Mouse (Mus musculus): Measurements from ENCODE around the gene Galk2. TPM values are rescaled to one million over a fixed set of nuclear protein-coding genes. Genes with fewer than 3 reads are reported as not detected.

The Galk2 gene
- polyA plus RNA-seq, 1 experiment, result 6.2 TPM

DNA sequence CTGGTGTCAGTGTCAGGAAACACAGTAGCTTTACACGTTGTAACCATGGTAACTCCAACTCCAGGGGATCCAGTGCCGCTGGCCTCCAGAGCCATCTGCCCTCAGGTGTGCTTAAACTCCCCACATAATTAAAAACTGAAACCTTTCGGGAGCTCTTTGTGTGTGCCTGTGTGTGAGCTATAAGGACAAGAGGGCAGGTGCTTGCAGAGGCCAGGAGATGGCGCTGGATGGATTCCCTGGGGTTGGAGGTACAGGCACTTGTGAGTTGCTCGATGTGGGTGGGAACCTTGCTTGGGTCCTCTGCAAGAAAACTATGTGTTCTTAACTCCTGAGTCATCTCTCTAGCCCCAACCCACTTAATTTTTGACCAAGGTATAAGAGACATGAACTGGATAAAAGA, 77.5 kb downstream of the Galk2 start:
- Histone ChIP-seq H3K27ac (ENCODE audit: control insufficient read depth, insufficient read depth, low read depth, low read length, poor library complexity) (no peak overlapping the region), H3K4me3 (replicated peaks; ENCODE audit: control insufficient read depth, low read depth, low read length) (no peak overlapping the region), H3K4me1 (ENCODE audit: control insufficient read depth, insufficient read depth, low read length) (no peaks in the 10 kb centered on the region)
- 78% methylated on average over 5 of the region's 5 CpGs for WGBS
- TF ChIP-seq POLR2A (IDR thresholded peaks at IDR 0.05; ENCODE audit: borderline replicate concordance, control insufficient read depth, low read depth, low read length) (no peak), CTCF (IDR thresholded peaks at IDR 0.05; ENCODE audit: control insufficient read depth, insufficient read depth, low read length) (no peak)

DNA sequence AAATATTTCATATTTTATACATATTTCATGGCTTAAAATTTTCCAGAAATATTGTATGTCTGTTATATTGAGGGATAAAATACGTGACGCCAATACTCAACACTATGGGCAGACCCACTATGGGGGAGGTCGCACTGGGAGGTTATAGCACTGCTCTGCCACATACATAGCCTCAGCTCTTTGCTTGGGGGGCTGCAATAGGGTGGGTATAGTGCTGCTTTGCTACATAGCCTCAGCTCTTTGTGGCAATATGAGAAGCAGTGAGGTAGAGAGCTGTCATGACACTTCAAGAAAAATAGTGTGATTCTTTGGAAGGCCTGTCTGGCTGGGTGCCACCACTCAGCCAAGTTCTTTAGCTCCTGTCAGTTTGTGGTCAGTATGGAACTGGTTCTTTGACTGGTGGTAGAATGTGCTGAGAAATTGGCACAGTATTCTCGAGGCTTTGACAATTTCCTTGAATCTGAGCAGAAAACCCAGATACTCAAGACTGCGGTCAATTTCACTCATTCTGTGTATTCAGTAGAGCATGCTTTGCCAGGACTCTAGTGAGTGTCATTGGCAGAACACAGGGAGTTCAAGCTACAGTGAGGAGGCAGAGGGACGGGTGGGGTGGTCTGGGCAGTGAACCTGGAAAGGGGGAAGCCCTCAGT, 80.2 kb downstream of the Galk2 start:
- Histone ChIP-seq H3K27ac (ENCODE audit: control insufficient read depth, insufficient read depth, low read depth, low read length, poor library complexity) (no peak overlapping the region), H3K4me3 (replicated peaks; ENCODE audit: control insufficient read depth, low read depth, low read length) (no peak overlapping the region), H3K4me1 (ENCODE audit: control insufficient read depth, insufficient read depth, low read length) (no peaks in the 10 kb centered on the region)
- TF ChIP-seq POLR2A (IDR thresholded peaks at IDR 0.05; ENCODE audit: borderline replicate concordance, control insufficient read depth, low read depth, low read length) (no peak), CTCF (IDR thresholded peaks at IDR 0.05; ENCODE audit: control insufficient read depth, insufficient read depth, low read length) (no peak)
- WGBS, result 61% methylated on average over 6 of the region's 6 CpGs

GRCm38 (mm10) chr2:125941111-125941785, 82.3 kb downstream of the Galk2 start:
- WGBS, result 70% methylated on average over 6 of the region's 6 CpGs
- H3K4me1 ChIP-seq (ENCODE audit: control insufficient read depth, insufficient read depth, low read length), result no peaks in the 10 kb centered on the region
- H3K27ac ChIP-seq (ENCODE audit: control insufficient read depth, insufficient read depth, low read depth, low read length, poor library complexity), result no peak overlapping the region
- TF ChIP-seq CTCF (IDR thresholded peaks at IDR 0.05; ENCODE audit: control insufficient read depth, insufficient read depth, low read length) (no peak), POLR2A (IDR thresholded peaks at IDR 0.05; ENCODE audit: borderline replicate concordance, control insufficient read depth, low read depth, low read length) (no peak)
- H3K4me3 ChIP-seq (replicated peaks; ENCODE audit: control insufficient read depth, low read depth, low read length), result no peak overlapping the region

GRCm38 (mm10) chr2:125943301-125943700, 84.4 kb downstream of the Galk2 start:
- no peak overlapping the region for H3K27ac ChIP-seq (ENCODE audit: control insufficient read depth, insufficient read depth, low read depth, low read length, poor library complexity)
- no peak overlapping the region for H3K4me3 ChIP-seq (replicated peaks; ENCODE audit: control insufficient read depth, low read depth, low read length)
- TF ChIP-seq POLR2A (IDR thresholded peaks at IDR 0.05; ENCODE audit: borderline replicate concordance, control insufficient read depth, low read depth, low read length), result no peak
- no peak for TF ChIP-seq CTCF (IDR thresholded peaks at IDR 0.05; ENCODE audit: control insufficient read depth, insufficient read depth, low read length)
- H3K4me1 ChIP-seq (ENCODE audit: control insufficient read depth, insufficient read depth, low read length), result no peaks in the 10 kb centered on the region
- 70% methylated on average over 1 of the region's 1 CpGs for WGBS

- Histone ChIP-seq H3K4me1 (ENCODE audit: control insufficient read depth, insufficient read depth, low read length) (no peaks in the 10 kb centered on the region), H3K4me3 (replicated peaks; ENCODE audit: control insufficient read depth, low read depth, low read length) (no peak overlapping the region)
- 61% methylated on average over 2 of the region's 2 CpGs for WGBS
Observed at GRCm38 (mm10) chr2:125948195-125948594, 89.3 kb downstream of the Galk2 start.

DNA sequence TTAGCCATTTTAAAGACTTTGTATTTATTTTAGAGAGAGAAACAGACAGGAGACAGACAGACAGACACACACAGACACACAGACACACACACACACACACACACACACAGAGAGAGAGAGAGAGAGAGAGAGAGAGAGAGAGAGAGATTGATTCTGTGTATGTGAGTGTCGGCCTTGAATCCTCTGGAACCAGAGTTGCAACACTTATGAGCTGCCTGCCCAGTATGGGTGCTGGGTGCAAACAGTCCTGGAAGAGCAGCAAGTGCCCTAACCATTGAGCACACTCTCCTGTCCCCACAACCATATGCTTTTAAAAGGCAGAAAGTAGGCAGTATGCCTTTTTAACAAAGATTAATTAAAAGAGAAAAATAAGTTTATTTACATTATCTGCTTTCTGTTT, 109.9 kb downstream of the Galk2 start:
- Histone ChIP-seq H3K4me1 (ENCODE audit: control insufficient read depth, insufficient read depth, low read length) (no peaks in the 10 kb centered on the region), H3K27ac (ENCODE audit: control insufficient read depth, insufficient read depth, low read depth, low read length, poor library complexity) (no peak overlapping the region), H3K4me3 (replicated peaks; ENCODE audit: control insufficient read depth, low read depth, low read length) (no peak overlapping the region)
- TF ChIP-seq CTCF (IDR thresholded peaks at IDR 0.05; ENCODE audit: control insufficient read depth, insufficient read depth, low read length) (no peak), POLR2A (IDR thresholded peaks at IDR 0.05; ENCODE audit: borderline replicate concordance, control insufficient read depth, low read depth, low read length) (no peak)
- 70% methylated on average over 1 of the region's 1 CpGs for WGBS

More at GRCm38 (mm10) chr2:125948195-125948594, 89.3 kb downstream of the Galk2 start:
- TF ChIP-seq POLR2A (IDR thresholded peaks at IDR 0.05; ENCODE audit: borderline replicate concordance, control insufficient read depth, low read depth, low read length) (no peak), CTCF (IDR thresholded peaks at IDR 0.05; ENCODE audit: control insufficient read depth, insufficient read depth, low read length) (no peak)
- no peak overlapping the region for H3K27ac ChIP-seq (ENCODE audit: control insufficient read depth, insufficient read depth, low read depth, low read length, poor library complexity)

DNA sequence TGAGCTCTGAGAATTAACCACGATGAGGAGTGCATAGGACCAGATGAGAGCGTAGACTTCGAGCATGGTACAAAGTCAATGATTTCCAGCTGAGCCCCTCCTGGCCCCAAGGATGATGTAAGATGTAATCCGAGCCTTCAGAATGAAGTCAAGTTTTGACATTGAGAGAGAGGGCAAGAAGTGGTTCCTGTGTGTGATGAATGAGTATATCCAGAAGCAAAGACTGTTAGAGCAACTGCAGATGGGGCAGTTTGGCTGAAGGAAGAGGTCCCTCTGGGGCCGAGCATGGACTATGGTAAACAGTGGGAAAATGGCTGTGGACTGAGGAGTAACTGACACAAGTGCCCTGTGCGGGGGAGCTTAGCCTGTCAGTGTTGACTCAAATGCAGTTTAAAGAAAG, 114.3 kb downstream of the Galk2 start:
- Histone ChIP-seq H3K27ac (ENCODE audit: control insufficient read depth, insufficient read depth, low read depth, low read length, poor library complexity) (no peak overlapping the region), H3K4me1 (ENCODE audit: control insufficient read depth, insufficient read depth, low read length) (no peaks in the 10 kb centered on the region), H3K4me3 (replicated peaks; ENCODE audit: control insufficient read depth, low read depth, low read length) (no peak overlapping the region)
- TF ChIP-seq CTCF (IDR thresholded peaks at IDR 0.05; ENCODE audit: control insufficient read depth, insufficient read depth, low read length) (no peak), POLR2A (IDR thresholded peaks at IDR 0.05; ENCODE audit: borderline replicate concordance, control insufficient read depth, low read depth, low read length) (no peak)
- WGBS, result 82% methylated on average over 6 of the region's 6 CpGs

GRCm38 (mm10) chr2:125975206-125975605, 116.3 kb downstream of the Galk2 start:
- TF ChIP-seq CTCF (IDR thresholded peaks at IDR 0.05; ENCODE audit: control insufficient read depth, insufficient read depth, low read length) (no peak), POLR2A (IDR thresholded peaks at IDR 0.05; ENCODE audit: borderline replicate concordance, control insufficient read depth, low read depth, low read length) (no peak)
- Histone ChIP-seq H3K27ac (ENCODE audit: control insufficient read depth, insufficient read depth, low read depth, low read length, poor library complexity) (no peak overlapping the region), H3K4me1 (ENCODE audit: control insufficient read depth, insufficient read depth, low read length) (no peaks in the 10 kb centered on the region), H3K4me3 (replicated peaks; ENCODE audit: control insufficient read depth, low read depth, low read length) (no peak overlapping the region)
- 92% methylated on average over 10 of the region's 10 CpGs for WGBS
